Mouse (Mus musculus) adrenal gland, postnatal 14 days (tissue): ENCODE data around the gene A4gnt. TPM values are rescaled to one million over a fixed set of nuclear protein-coding genes. Genes with fewer than 3 reads are reported as not detected.
A peak's percentile ranks its signal among the peaks of the same experiment; 100 is the strongest.
"Not testable (repeated sequence)": the region's sequence is repeated elsewhere in the genome, so short reads cannot be mapped to it uniquely, and the experiment has no call there.

Source experiments
- DNase-seq: peaks from one replicate; pipeline ENCODE4 v3.0.0; 2021; ENCODE audit warnings: mixed read lengths
- long read RNA-seq, 2 experiments: library from polyadenylated mRNA; stranded (forward); transcript quantifications; one replicate each; pipeline ENCODE4 v2.0.0; 2021
- total RNA-seq: library from RNA; stranded (reverse); gene quantifications from 2 replicates; pipeline ENCODE4 v1.2.3, GENCODE M21; 2021

The A4gnt gene
- total RNA-seq: not detected in 2 replicates
- long read RNA-seq, experiment 1: 0 reads
- long read RNA-seq, experiment 2: 0 reads

- no peak for DNase-seq
Measured at GRCm38 (mm10) chr9:99612202-99612601, at the start of gene A4gnt. A4gnt (plus strand) TSS chr9:99612502.

- DNase-seq: peak; percentile 87
Measured at GRCm38 (mm10) chr9:99563714-99564113, 48.6 kb upstream of the A4gnt start.

- DNase-seq: no peak
Measured at GRCm38 (mm10) chr9:99568023-99568346, 44.3 kb upstream of the A4gnt start.

- peak; percentile 95 for DNase-seq
Measured at GRCm38 (mm10) chr9:99568347-99569070, 43.8 kb upstream of the A4gnt start, which contains the start of gene Armc8. Armc8 (minus strand) TSS chr9:99568899.

- no peak for DNase-seq
Measured at GRCm38 (mm10) chr9:99569071-99569397, 43.3 kb upstream of the A4gnt start.

- DNase-seq: peak; percentile 97
Measured at GRCm38 (mm10) chr9:99575677-99576480, 36.4 kb upstream of the A4gnt start, which contains the start of gene Dbr1. Dbr1 (plus strand) TSS chr9:99575799.

GRCm38 (mm10) chr9:99580655-99581054 lies 31.6 kb upstream of the A4gnt start:
- DNase-seq: peak; percentile 65

- DNase-seq: peak; percentile 85
Measured at GRCm38 (mm10) chr9:99587505-99588202, 24.6 kb upstream of the A4gnt start.

GRCm38 (mm10) chr9:99591144-99591543 lies 21.2 kb upstream of the A4gnt start:
- no peak for DNase-seq

GRCm38 (mm10) chr9:99599127-99599526 lies 13.2 kb upstream of the A4gnt start:
- DNase-seq: not testable (repeated sequence)

GRCm38 (mm10) chr9:99603566-99603965 lies 8.7 kb upstream of the A4gnt start:
- no peak for DNase-seq

- DNase-seq: no peak
Measured at GRCm38 (mm10) chr9:99619688-99620087, 7.4 kb downstream of the A4gnt start.

GRCm38 (mm10) chr9:99620196-99620595 lies 7.9 kb downstream of the A4gnt start:
- DNase-seq: no peak

GRCm38 (mm10) chr9:99622034-99622433 lies 9.7 kb downstream of the A4gnt start:
- DNase-seq: no peak

GRCm38 (mm10) chr9:99622966-99623365 lies 10.7 kb downstream of the A4gnt start:
- no peak for DNase-seq

GRCm38 (mm10) chr9:99624117-99624516 lies 11.8 kb downstream of the A4gnt start:
- peak; percentile 57 for DNase-seq

GRCm38 (mm10) chr9:99628581-99628980 lies 16.3 kb downstream of the A4gnt start:
- DNase-seq: no peak

- DNase-seq: peak; percentile 84
Measured at GRCm38 (mm10) chr9:99629281-99630011, 17.1 kb downstream of the A4gnt start, which contains the start of gene Dzip1l. Dzip1l (plus strand) TSS chr9:99629496.

- peak; percentile 23 for DNase-seq
Measured at GRCm38 (mm10) chr9:99630071-99630470, 17.8 kb downstream of the A4gnt start.

GRCm38 (mm10) chr9:99630528-99631125 lies 18.3 kb downstream of the A4gnt start:
- no peak for DNase-seq

- DNase-seq: no peak
Measured at GRCm38 (mm10) chr9:99631781-99632180, 19.5 kb downstream of the A4gnt start.

GRCm38 (mm10) chr9:99632264-99632663 lies 20.0 kb downstream of the A4gnt start:
- no peak for DNase-seq
